Mouse (Mus musculus) forebrain, embryonic 11.5 days (tissue): ENCODE measurements at regions not wholly inside any gene's neighbourhood (a gene's known extent, or its start where the extent isn't known, plus 50 kb on each side); places are given as distances from the start of the nearest gene placed in this dataset.
A peak's percentile ranks its signal among the peaks of the same experiment; 100 is the strongest.
"Not testable (repeated sequence)": the region's sequence is repeated elsewhere in the genome, so short reads cannot be mapped to it uniquely, and the experiment has no call there.

Experiments
- ATAC-seq: fragments of 200-750 bp; cut with Nextera tagmentation; replicated peaks from 2 replicates; pipeline ENCODE4 v1.8.0; 2017; ENCODE audit warnings: moderate TSS enrichment; ENCODE audit not compliant: low FRiP score
- DNase-seq: peaks from one replicate; pipeline ENCODE4 v3.0.0-alpha.2; 2017; ENCODE audit warnings: low spot score
- H3K27ac ChIP-seq: fragments of 300-500 bp; sonication (generic); 2 replicates; pipeline ENCODE4 v1.5.1; 2014; ENCODE audit warnings: low read depth, low read length
- H3K27me3 ChIP-seq: fragments of 300-500 bp; sonication (generic); 2 replicates; pipeline ENCODE4 v1.6.1; 2014; ENCODE audit warnings: mild to moderate bottlenecking, low read length, mixed read lengths; ENCODE audit not compliant: control insufficient read depth, insufficient read depth
- H3K36me3 ChIP-seq: fragments of 300-500 bp; sonication (generic); 2 replicates; pipeline ENCODE4 v1.6.1; 2014; ENCODE audit warnings: mild to moderate bottlenecking, low read length, moderate library complexity, mixed read lengths; ENCODE audit not compliant: control insufficient read depth, insufficient read depth
- H3K4me1 ChIP-seq: fragments of 300-500 bp; sonication (generic); replicated peaks from 2 replicates; pipeline ENCODE4 v1.6.1; 2014; ENCODE audit warnings: low read length, mixed read lengths; ENCODE audit not compliant: control insufficient read depth, insufficient read depth
- H3K4me2 ChIP-seq: fragments of 300-500 bp; sonication (generic); 2 replicates; pipeline ENCODE4 v1.6.1; 2014; ENCODE audit warnings: low read depth, mild to moderate bottlenecking, low read length, moderate library complexity, mixed read lengths; ENCODE audit not compliant: severe bottlenecking
- H3K4me3 ChIP-seq: fragments of 300-500 bp; sonication (generic); 2 replicates; pipeline ENCODE4 v1.5.1; 2014; ENCODE audit warnings: low read depth, low read length
- H3K9ac ChIP-seq: fragments of 300-500 bp; sonication (generic); 2 replicates; pipeline ENCODE4 v1.6.1; 2014; ENCODE audit warnings: low read length
- H3K9me3 ChIP-seq: fragments of 300-500 bp; sonication (generic); 2 replicates; pipeline ENCODE4 v1.6.1; 2016; ENCODE audit warnings: low read length, mixed read lengths; ENCODE audit not compliant: control insufficient read depth
- WGBS: fragments of 180-500 bp; shearing (Covaris S2); extraction: QIAGEN DNeasy Blood & Tissue Kit; methylation state at CpG from one replicate; pipeline ENCODE4 v1.1.7; 2014; 5-methylcytosine and 5-hydroxymethylcytosine counted together

- WGBS: 40% methylated on average over 1 of the region's 1 CpGs
- no peak overlapping the region for H3K4me2 ChIP-seq
- H3K9me3 ChIP-seq: no peaks in the 10 kb centered on the region
- DNase-seq: no peak
- H3K9ac ChIP-seq: no peak overlapping the region
- no peaks in the 10 kb centered on the region; the same call in 1 of the 2 replicates for H3K4me1 ChIP-seq
- no peak overlapping the region for H3K27ac ChIP-seq
- H3K27me3 ChIP-seq: no peaks in the 10 kb centered on the region
- no peak for ATAC-seq
- no peaks in the 10 kb centered on the region for H3K36me3 ChIP-seq
- H3K4me3 ChIP-seq: no peak overlapping the region
These were observed 385.4 kb downstream of the Mat2b start for GRCm38 (mm10) chr11:40309646-40310045.

- no peaks in the 10 kb centered on the region for H3K36me3 ChIP-seq
- H3K9ac ChIP-seq: no peak overlapping the region
- 94% methylated on average over 2 of the region's 2 CpGs for WGBS
- H3K9me3 ChIP-seq: no peaks in the 10 kb centered on the region
- H3K4me3 ChIP-seq: no peak overlapping the region
- no peak overlapping the region for H3K27ac ChIP-seq
- no peak for ATAC-seq
- H3K4me2 ChIP-seq: no peak overlapping the region
- no peaks in the 10 kb centered on the region for H3K4me1 ChIP-seq
- no peaks in the 10 kb centered on the region for H3K27me3 ChIP-seq
- DNase-seq: no peak
These were observed 392.4 kb downstream of the Mat2b start for GRCm38 (mm10) chr11:40302568-40302967.

GRCm38 (mm10) chr11:40299987-40300386 is 395.0 kb downstream of the Mat2b start:
- H3K27ac ChIP-seq, H3K27me3 ChIP-seq, H3K4me1 ChIP-seq, H3K9me3 ChIP-seq, H3K9ac ChIP-seq, H3K4me2 ChIP-seq, ATAC-seq, H3K4me3 ChIP-seq, H3K36me3 ChIP-seq, DNase-seq: not testable (repeated sequence)
- WGBS: 82% methylated on average over 10 of the region's 10 CpGs

- no peak overlapping the region for H3K4me2 ChIP-seq
- no peak overlapping the region for H3K4me3 ChIP-seq
- no peak overlapping the region for H3K9ac ChIP-seq
- ATAC-seq (no peak), DNase-seq (no peak)
- 16% methylated on average over 1 of the region's 1 CpGs for WGBS
- no peaks in the 10 kb centered on the region for H3K36me3 ChIP-seq
- H3K27ac ChIP-seq: no peak overlapping the region
- no peaks in the 10 kb centered on the region for H3K27me3 ChIP-seq
- H3K4me1 ChIP-seq: no peaks in the 10 kb centered on the region
- H3K9me3 ChIP-seq: no peaks in the 10 kb centered on the region
These were observed 408.1 kb downstream of the Mat2b start for GRCm38 (mm10) chr11:40286936-40287335.

- WGBS: 54% methylated on average over 4 of the region's 4 CpGs
- DNase-seq: no peak
- Histone ChIP-seq H3K4me2 (no peak overlapping the region), H3K4me3 (no peak overlapping the region), H3K4me1 (no peaks in the 10 kb centered on the region), H3K9ac (no peak overlapping the region), H3K27me3 (no peaks in the 10 kb centered on the region), H3K9me3 (no peaks in the 10 kb centered on the region), H3K36me3 (no peaks in the 10 kb centered on the region), H3K27ac (no peak overlapping the region)
- ATAC-seq: no peak
These were observed 408.6 kb downstream of the Mat2b start for GRCm38 (mm10) chr11:40286391-40286790.

GRCm38 (mm10) chr11:40276737-40277136 is 418.3 kb downstream of the Mat2b start:
- H3K4me1 ChIP-seq: no peaks in the 10 kb centered on the region
- 57% methylated on average over 1 of the region's 1 CpGs for WGBS
- H3K27ac ChIP-seq: no peak overlapping the region
- ATAC-seq (peak; percentile 90), DNase-seq (no peak)
- H3K4me2 ChIP-seq: no peak overlapping the region
- H3K4me3 ChIP-seq: no peak overlapping the region
- H3K27me3 ChIP-seq: no peaks in the 10 kb centered on the region
- no peaks in the 10 kb centered on the region for H3K9me3 ChIP-seq
- H3K36me3 ChIP-seq: no peaks in the 10 kb centered on the region
- no peak overlapping the region for H3K9ac ChIP-seq

- no peaks in the 10 kb centered on the region for H3K36me3 ChIP-seq
- WGBS: 90% methylated on average over 12 of the region's 12 CpGs
- H3K4me2 ChIP-seq: no peak overlapping the region
- no peaks in the 10 kb centered on the region for H3K27me3 ChIP-seq
- H3K4me3 ChIP-seq: no peak overlapping the region
- DNase-seq (no peak), ATAC-seq (no peak)
- H3K4me1 ChIP-seq: no peaks in the 10 kb centered on the region
- H3K27ac ChIP-seq: no peak overlapping the region
- no peaks in the 10 kb centered on the region for H3K9me3 ChIP-seq
- H3K9ac ChIP-seq: no peak overlapping the region
These were observed 441.9 kb downstream of the Mat2b start for GRCm38 (mm10) chr11:40253123-40253522.

GRCm38 (mm10) chr11:40252399-40252798 is 442.6 kb downstream of the Mat2b start:
- WGBS: 94% methylated on average over 3 of the region's 3 CpGs
- H3K9ac ChIP-seq: no peak overlapping the region
- no peaks in the 10 kb centered on the region for H3K36me3 ChIP-seq

GRCm38 (mm10) chr11:40251131-40251530 is 443.9 kb downstream of the Mat2b start:
- no peak overlapping the region for H3K4me2 ChIP-seq
- no peak overlapping the region for H3K9ac ChIP-seq
- H3K4me3 ChIP-seq: no peak overlapping the region
- DNase-seq: no peak
- H3K9me3 ChIP-seq: no peaks in the 10 kb centered on the region
- ATAC-seq: no peak
- H3K27me3 ChIP-seq: no peaks in the 10 kb centered on the region
- no peaks in the 10 kb centered on the region for H3K4me1 ChIP-seq
- WGBS: 88% methylated on average over 2 of the region's 2 CpGs
- H3K27ac ChIP-seq: no peak overlapping the region
- no peaks in the 10 kb centered on the region for H3K36me3 ChIP-seq

More at GRCm38 (mm10) chr11:40252399-40252798, 442.6 kb downstream of the Mat2b start:
- Histone ChIP-seq H3K27me3 (no peaks in the 10 kb centered on the region), H3K9me3 (no peaks in the 10 kb centered on the region), H3K27ac (no peak overlapping the region), H3K4me1 (no peaks in the 10 kb centered on the region), H3K4me3 (no peak overlapping the region), H3K4me2 (no peak overlapping the region)
- DNase-seq (no peak), ATAC-seq (no peak)
